Mouse (Mus musculus): ENCODE measurements around the gene Sp140.
"Not testable (repeated sequence)": the region's sequence is repeated elsewhere in the genome, so short reads cannot be mapped to it uniquely, and the experiment has no call there.

Sp140 gene

DNA sequence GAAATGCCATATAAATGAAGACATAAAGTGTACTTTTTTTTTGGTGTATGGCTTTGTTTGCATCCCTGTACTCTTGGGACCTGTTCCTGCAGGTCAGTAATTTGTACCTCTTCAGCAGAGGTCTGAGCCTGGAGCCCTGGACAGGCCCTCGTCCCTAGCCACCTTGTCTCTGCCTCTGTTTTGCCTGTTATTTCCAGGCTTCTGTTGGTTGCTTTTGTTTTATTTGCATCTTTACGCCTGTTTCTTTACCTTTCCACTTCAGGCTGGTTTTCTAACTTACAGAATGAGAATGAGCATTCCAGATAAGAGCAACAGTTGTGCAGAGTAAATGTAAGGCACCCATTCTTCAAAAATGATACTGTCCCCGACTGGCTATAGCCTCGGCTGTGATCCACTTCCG, at the start of gene Sp140:
TSS of gene Sp140 (plus strand) at position 301 of the 400 bp plus-strand sequence.
- H3K4me1 ChIP-seq (replicated peaks; ENCODE audit: low read depth, low read length); H3K27me3 ChIP-seq (ENCODE audit: insufficient read depth, low read length); H3K36me3 ChIP-seq (ENCODE audit: insufficient read depth, low read length); H3K9me3 ChIP-seq (ENCODE audit: low read length); H3K4me3 ChIP-seq (replicated peaks; ENCODE audit: low read length): not testable (repeated sequence)

DNA sequence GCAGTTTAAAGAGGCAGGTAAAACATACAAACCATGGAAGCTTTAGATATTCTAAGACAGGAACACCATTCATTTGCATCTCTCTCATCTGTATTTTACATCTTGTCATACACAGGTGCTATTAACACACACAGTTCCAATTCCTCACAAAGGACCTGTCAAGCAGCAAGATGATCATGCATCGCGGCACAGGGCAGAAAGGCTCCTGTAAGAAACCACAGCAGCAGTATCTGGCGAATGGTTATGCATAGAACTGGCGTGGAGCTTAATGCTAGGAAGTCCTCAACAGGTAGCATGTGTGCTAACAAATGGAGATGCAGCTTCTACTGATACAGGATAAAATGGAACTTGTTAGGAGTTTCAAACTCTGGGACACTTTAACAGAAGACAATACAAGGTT, 44.9 kb upstream of the Sp140 start:
- H3K4me3 ChIP-seq (replicated peaks; ENCODE audit: low read length); H3K9me3 ChIP-seq (ENCODE audit: low read length); H3K36me3 ChIP-seq (ENCODE audit: insufficient read depth, low read length); H3K27me3 ChIP-seq (ENCODE audit: insufficient read depth, low read length); H3K4me1 ChIP-seq (replicated peaks; ENCODE audit: low read depth, low read length): not testable (repeated sequence)

DNA sequence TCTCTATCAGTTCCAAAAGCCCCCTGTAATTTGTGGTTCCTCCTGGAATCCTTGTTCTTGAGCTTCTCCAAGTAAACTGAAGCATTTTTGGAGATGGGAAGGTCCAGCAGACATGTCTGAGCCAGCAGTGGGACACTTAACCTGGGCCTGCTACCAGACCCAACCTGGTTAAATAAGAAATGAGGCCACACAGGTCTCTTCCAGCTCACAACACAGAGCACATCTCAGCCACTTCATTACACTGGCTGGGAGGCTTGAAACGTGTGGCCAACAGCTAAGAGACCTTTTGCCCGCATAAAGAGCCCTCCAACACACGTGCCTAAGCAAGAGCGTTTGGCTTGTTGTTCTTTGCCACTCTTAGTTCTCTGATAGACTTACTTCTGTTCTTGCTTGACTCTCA, 26.6 kb upstream of the Sp140 start:
- H3K4me3 ChIP-seq (replicated peaks; ENCODE audit: low read length); H3K36me3 ChIP-seq (ENCODE audit: insufficient read depth, low read length); H3K4me1 ChIP-seq (replicated peaks; ENCODE audit: low read depth, low read length); H3K27me3 ChIP-seq (ENCODE audit: insufficient read depth, low read length); H3K9me3 ChIP-seq (ENCODE audit: low read length): not testable (repeated sequence)

DNA sequence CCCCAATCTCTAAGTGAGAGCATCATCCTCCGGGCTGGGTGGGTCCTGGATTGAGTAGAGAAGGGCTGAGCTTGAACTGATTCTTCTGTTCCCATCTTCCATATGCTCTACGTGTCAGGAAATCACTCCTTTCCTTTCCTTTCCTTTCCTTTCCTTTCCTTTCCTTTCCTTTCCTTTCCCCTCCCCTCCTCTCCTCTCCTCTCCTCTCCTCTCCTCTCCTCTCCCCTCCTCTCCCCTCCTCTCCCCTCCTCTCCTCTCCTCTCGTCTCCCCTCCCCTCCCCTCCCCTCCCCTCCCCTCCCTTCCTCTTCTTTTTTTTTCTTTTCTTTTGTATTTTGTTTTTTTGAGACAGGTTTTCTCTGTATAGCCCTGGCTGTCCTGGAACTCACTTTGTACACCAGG, 24.8 kb upstream of the Sp140 start, which contains the start of gene G530012D18Rik:
TSS of gene G530012D18Rik (plus strand) at position 301 of the 400 bp plus-strand sequence.
- not testable (repeated sequence) for H3K4me1 ChIP-seq (replicated peaks; ENCODE audit: low read depth, low read length); H3K27me3 ChIP-seq (ENCODE audit: insufficient read depth, low read length); H3K36me3 ChIP-seq (ENCODE audit: insufficient read depth, low read length); H3K4me3 ChIP-seq (replicated peaks; ENCODE audit: low read length); H3K9me3 ChIP-seq (ENCODE audit: low read length)

DNA sequence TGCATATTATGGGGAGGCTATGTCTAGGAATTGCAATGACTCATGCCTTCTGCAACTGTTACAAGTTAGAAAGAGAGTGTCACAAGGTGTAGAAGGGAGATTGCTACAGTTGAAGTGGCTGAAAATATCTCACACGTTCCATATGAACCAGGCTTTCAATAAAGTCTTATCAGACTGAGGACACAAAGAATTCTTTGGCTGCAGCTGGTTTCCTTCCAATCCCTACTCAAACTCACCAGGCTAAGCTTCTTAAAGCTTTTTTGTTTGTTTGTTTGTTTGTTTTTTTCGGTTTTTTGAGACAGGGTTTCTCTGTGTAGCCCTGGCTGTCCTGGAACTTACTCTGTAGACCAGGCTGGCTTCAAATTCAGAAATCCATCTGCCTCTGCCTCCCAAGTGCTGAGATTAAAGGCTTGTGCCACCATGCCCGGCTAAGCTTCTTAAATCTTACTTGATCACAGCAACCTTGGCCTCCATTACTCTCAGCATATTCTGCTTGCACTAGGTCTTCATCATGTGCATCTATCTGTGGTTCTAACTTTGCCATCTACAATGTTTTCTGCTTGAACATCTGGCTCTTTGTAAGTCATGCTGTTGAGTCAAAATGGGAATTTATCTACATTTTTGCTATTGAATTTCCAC, 21.7 kb upstream of the Sp140 start:
- H3K27me3 ChIP-seq (ENCODE audit: insufficient read depth, low read length); H3K4me1 ChIP-seq (replicated peaks; ENCODE audit: low read depth, low read length); H3K36me3 ChIP-seq (ENCODE audit: insufficient read depth, low read length); H3K4me3 ChIP-seq (replicated peaks; ENCODE audit: low read length); H3K9me3 ChIP-seq (ENCODE audit: low read length): not testable (repeated sequence)

DNA sequence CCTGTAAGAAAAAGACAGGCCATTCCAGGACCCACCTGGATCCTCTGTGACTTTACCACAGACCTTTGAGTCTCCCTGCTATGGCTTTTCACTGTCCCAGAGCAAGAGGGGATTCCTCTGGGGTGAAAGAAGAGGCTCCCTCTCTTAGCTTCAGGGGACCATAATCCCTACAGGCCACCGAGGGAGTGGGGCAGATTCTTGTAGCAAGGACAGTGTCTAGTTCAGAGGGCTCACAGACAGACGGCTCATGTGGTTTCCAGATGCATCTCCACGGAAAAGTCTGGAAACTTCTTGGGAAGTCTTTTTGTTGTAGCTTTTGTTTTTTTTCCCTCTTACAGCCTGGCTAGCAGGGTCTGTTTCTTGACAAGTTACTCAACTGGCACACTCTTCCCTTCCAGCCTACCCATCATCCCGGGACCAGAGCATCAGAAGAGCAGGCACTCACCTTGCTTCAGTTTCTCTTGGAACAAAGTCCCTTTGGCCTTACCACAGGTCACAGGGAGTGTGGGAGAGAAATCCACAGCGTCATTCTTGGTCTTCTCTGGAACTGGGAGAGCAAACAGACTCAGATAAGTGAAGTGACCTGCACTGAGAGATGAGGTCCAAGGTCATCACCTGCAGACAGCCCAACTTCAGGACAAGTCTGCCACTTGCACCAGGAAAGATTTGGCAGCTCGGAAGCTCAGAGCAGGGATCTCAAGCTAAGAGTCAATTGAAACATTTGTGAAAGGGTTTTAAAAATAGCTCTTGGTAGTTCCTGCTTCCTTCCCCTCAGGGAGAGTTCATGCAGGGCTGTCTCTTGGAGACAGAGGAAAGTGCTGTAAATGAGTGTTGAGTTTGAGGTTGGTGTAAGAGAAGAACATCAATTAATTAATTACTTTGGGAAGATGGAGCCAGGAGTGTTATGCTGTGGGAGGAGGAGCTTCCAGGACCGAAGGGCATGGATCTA, 20.7 kb upstream of the Sp140 start:
- H3K27me3 ChIP-seq (ENCODE audit: insufficient read depth, low read length); H3K4me3 ChIP-seq (replicated peaks; ENCODE audit: low read length); H3K36me3 ChIP-seq (ENCODE audit: insufficient read depth, low read length); H3K9me3 ChIP-seq (ENCODE audit: low read length); H3K4me1 ChIP-seq (replicated peaks; ENCODE audit: low read depth, low read length): not testable (repeated sequence)

DNA sequence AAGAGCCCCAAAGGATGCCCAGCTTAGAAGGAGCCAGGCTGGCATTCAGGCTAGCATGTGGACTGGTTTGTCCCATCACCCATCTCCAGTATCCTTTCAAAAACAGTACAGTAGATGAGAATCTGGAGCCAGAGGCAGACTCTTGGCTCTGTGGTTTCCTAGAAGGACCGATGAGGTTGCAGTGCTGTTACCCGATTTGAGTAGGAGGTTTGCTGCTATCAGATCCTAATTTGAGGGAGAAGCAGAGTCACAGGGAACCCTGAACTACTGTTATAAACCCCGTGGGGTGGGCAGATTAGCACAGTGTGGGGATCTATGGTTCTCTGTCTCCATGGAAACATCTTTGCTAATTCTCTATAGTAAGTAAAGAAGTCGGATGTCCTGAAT, 20.0 kb upstream of the Sp140 start:
- H3K4me1 ChIP-seq (replicated peaks; ENCODE audit: low read depth, low read length); H3K27me3 ChIP-seq (ENCODE audit: insufficient read depth, low read length); H3K9me3 ChIP-seq (ENCODE audit: low read length); H3K4me3 ChIP-seq (replicated peaks; ENCODE audit: low read length); H3K36me3 ChIP-seq (ENCODE audit: insufficient read depth, low read length): not testable (repeated sequence)

DNA sequence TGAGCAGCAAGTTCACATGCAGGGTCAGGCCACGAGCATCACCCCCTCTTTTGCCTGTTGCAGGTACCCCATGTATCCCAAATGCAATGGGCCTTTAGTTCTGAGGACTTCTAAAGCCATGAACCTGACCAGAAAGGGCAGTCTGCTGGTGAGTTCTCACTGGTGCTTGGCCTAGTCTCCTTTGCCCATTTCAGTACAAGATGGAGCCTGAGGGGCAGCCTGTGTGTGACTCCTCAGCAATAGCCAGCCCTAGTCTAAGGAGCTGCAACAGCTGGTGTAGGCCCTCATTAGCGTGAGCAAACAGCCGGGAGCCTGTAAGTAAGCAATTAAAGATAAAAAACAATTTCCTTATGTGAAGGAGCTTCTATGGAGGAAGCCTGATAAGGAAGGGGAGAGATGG, 19.6 kb upstream of the Sp140 start:
- not testable (repeated sequence) for H3K27me3 ChIP-seq (ENCODE audit: insufficient read depth, low read length); H3K9me3 ChIP-seq (ENCODE audit: low read length); H3K4me3 ChIP-seq (replicated peaks; ENCODE audit: low read length); H3K4me1 ChIP-seq (replicated peaks; ENCODE audit: low read depth, low read length); H3K36me3 ChIP-seq (ENCODE audit: insufficient read depth, low read length)

DNA sequence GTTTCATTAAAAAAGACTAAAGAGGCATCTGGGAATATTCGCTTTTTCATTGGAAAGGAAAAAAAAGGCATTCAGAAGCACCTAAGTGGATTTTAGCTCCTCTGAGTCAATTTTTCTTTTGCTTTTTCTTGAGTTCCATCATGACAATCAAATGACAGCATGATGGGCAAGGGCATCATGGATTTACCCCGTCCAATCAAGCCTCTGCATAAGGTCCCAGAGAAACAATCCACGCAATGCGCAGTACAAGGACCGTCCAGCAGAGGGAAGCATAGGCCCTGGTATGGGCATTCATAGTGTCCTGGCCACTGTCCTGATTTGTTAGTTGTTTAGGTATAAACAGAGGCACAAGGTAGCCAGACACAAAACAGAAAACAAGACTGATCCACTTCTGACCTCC, 18.7 kb upstream of the Sp140 start:
- TF ChIP-seq CTCF (conservative IDR thresholded peaks at IDR 0.05; ENCODE audit: low read length), result 0 out of 2 replicates have a peak, but pooled peaks have one; percentile 15
- not testable (repeated sequence) for H3K4me1 ChIP-seq (replicated peaks; ENCODE audit: low read depth, low read length)

DNA sequence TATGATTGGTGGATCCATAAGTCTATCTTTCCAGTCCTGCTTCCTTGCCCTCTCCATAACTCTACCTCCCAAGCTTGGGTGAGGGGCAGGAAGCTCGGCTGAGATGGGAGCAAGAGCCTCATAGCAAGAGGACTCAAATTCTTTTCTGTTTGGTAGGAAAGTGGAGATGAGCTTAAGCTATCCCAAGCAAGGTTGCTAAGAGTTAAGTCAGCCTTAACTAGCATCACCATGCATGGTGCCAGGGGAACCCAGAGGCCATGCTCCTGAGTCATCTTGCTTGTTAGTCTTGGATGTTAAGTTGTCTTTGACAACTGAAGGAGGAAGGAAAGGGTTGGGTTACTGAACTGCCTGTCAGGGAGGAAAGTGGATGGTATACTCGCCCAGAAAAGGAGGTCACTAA, 11.5 kb upstream of the Sp140 start:
- H3K27me3 ChIP-seq (ENCODE audit: insufficient read depth, low read length); H3K9me3 ChIP-seq (ENCODE audit: low read length); H3K4me1 ChIP-seq (replicated peaks; ENCODE audit: low read depth, low read length); H3K4me3 ChIP-seq (replicated peaks; ENCODE audit: low read length); H3K36me3 ChIP-seq (ENCODE audit: insufficient read depth, low read length): not testable (repeated sequence)

More for the DNA sequence above, 18.7 kb upstream of the Sp140 start:
- H3K9me3 ChIP-seq (ENCODE audit: low read length); H3K27me3 ChIP-seq (ENCODE audit: insufficient read depth, low read length); H3K36me3 ChIP-seq (ENCODE audit: insufficient read depth, low read length); H3K4me3 ChIP-seq (replicated peaks; ENCODE audit: low read length): not testable (repeated sequence)

DNA sequence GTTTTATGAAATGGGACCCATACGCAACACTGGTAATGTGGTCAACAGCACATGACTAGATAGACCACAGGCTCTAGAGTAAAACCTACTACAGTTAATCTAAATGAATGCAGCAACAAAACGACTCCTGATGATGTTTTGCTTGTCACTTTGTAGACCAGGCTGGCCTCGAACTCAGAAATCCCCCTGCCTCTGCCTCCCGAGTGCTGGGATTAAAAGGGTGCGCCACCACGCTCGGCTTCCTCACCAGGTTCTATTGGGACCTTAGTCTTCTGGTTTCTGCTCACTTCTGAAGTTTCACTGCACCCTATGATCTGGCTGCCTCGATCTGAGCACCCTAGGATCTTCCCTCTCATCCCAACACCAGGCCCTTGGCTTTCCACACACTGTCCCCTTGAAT, 7.7 kb upstream of the Sp140 start:
- not testable (repeated sequence) for H3K4me1 ChIP-seq (replicated peaks; ENCODE audit: low read depth, low read length); H3K27me3 ChIP-seq (ENCODE audit: insufficient read depth, low read length); H3K36me3 ChIP-seq (ENCODE audit: insufficient read depth, low read length); H3K4me3 ChIP-seq (replicated peaks; ENCODE audit: low read length); H3K9me3 ChIP-seq (ENCODE audit: low read length)

DNA sequence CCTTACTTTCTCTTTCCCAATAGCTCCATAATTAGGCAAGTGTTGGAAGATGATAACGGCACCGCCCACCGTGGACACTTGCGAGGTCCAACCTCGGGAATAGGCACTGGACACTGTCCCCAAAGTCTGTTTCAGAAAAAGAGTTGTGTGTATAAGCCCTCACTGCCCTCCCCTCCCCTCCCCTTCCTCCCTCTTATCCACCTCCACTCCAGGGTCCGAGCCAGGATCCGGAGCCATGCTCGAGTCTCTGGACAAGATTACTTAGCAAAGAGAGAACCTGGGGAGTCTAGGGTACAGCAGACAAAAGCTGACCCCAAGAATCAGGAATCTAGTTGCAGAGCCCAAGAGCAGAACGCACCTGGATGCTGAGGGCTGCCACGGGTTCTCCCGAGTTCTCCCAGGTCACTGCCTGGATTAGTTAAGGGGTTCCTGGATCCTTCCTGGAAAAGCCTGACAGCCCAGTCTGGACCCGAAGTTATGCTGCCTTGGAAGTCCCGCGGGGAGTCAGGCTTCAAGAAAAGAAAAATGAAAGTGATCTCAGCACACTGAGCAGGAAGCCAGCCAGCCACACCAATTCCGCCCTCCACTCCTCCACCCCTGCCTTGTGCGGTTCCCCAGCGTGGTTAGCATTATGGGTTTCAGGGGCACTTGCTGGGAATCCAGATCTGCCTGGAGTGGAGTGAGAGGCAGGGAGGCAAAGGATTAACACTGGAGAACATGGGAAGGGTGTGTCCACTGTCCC, 1.7 kb upstream of the Sp140 start, which contains the start of gene Sp110:
TSS of gene Sp110 (minus strand) at position 547 of the 742 bp plus-strand sequence.
- H3K4me3 ChIP-seq (replicated peaks; ENCODE audit: low read length); H3K4me1 ChIP-seq (replicated peaks; ENCODE audit: low read depth, low read length); H3K36me3 ChIP-seq (ENCODE audit: insufficient read depth, low read length); H3K27me3 ChIP-seq (ENCODE audit: insufficient read depth, low read length); H3K9me3 ChIP-seq (ENCODE audit: low read length): not testable (repeated sequence)

DNA sequence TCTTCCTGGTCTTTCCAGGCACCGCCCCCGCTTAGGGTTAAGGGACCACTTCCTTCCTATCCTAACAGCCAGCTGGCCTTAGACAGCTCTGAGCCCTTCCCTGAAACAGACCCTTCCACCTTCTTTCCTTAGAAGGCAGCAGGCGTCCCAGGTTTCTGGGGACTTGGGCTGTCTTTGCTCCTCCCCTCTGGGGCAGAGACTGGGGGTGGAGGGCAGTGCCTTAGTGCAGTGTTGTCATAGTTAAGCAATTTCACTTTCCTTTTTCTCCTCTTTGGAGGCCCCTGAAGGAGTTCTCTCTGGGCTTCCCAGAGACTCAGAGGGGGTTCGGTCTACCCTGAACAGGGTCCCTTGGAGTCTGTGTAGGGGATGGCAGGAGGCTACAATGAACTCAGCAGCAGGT, 616 bp downstream of the Sp140 start:
- H3K36me3 ChIP-seq (ENCODE audit: insufficient read depth, low read length); H3K27me3 ChIP-seq (ENCODE audit: insufficient read depth, low read length); H3K4me3 ChIP-seq (replicated peaks; ENCODE audit: low read length); H3K9me3 ChIP-seq (ENCODE audit: low read length); H3K4me1 ChIP-seq (replicated peaks; ENCODE audit: low read depth, low read length): not testable (repeated sequence)

DNA sequence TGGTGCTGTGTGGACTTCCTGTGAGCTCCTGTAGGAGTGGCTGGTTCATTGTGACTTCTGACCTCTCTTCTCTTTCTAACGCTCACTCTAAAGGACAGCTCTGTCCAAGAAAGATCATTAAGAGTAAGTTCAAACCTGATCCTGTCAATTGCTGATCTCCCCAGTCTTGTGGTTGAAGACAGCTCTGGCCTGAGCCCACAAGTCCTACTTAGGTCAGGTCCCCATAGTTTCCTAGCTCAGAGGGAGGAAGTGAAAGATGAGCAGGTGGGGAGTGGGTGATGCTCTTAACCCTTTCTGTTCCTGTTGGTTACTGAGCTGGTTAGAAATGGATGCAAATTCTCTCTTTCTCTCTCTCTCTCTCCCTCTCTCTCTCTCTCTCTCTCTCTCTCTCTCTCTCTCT, 4.2 kb downstream of the Sp140 start:
- H3K9me3 ChIP-seq (ENCODE audit: low read length); H3K27me3 ChIP-seq (ENCODE audit: insufficient read depth, low read length); H3K4me3 ChIP-seq (replicated peaks; ENCODE audit: low read length); H3K36me3 ChIP-seq (ENCODE audit: insufficient read depth, low read length); H3K4me1 ChIP-seq (replicated peaks; ENCODE audit: low read depth, low read length): not testable (repeated sequence)

Data from E14TG2a.4 (cell line).